Mouse (Mus musculus): ENCODE data around the gene Rxfp4.

Gene Rxfp4

DNA sequence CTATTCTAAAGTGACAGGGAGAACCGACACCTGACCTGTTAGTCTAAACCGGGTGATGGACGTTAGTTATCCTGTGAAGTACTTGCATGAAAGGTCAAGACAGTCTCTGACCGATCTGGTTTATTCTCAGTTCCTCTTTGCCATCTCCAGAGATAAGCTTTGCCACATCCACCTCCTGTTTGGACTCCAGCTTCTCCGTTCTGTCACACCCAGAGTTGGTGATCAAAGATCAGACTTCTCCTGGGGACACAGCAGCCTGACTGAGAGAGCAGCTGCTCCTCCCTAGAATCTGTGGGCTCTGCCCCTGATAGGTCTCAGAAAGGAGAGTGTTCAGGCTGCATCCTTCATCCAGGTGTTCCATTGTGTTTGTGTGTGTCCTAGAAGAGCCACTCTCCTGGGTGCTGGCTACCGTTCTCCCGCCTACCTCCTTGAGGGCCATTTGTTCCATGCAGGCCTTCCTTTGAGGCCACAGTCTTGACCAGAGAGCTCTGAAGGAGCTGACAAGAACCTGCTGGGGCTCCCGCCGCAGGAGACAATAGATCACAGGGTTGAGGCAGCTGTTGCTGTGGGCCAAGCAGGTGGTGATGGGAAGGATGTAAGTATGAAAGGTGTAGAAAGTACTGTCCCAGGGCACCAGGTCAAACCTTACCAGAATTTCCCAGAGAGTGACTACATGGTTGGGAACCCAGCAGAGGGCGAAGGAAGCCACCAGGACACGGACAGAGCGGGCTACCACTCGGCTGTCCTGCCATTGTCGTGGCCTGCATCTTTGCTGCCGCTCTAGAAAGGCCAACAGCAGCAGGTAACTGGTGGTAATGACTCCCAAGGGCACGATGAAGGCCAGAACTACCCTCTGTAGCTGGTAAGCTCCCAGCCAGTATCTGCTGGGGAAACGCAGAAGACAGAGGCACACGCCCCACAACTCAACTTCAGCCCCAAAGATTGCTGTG is 998 bp downstream of the Rxfp4 start:
- DNase-seq (ENCODE audit: extremely low read depth, insufficient read length, low spot score), result no peak

DNA sequence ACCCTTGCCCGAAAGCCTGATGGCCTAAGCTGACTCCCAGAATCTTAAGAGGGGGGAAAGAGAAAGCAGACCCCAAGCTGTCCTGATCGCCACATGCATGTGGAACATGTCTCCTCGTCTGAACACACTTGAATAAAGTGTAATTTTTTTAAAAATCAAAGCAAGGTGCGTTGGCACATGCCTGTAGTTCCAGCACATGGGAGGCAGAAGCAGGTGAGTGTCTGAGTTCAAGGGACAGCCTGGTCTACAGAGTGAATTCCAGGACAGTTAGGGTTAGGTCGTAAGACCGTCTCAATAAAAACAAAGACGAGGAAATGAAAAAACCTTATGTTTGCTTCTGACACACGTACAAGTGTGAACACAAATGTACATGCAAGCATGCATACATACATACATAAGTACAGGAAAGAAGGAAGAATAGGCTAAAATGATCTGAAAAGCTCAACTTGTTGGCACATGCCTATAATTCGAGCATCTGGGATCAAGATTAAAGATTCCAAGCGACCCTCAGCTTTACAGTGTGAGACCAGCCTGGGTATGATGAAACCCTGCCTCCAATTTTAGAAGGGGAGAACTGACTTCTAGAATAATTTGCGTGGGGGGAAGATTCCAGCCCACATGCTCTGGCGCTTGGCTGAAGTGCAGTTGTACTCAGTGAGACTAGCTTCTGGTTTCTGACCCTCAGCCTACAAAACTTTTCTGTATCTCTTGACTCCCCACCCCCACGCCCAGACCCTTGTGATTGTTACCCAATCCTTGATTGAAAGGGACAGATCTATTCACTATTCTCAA is 2.0 kb downstream of the Rxfp4 start:
- DNase-seq (ENCODE audit: extremely low read depth, insufficient read length, low spot score), result no peak

DNA sequence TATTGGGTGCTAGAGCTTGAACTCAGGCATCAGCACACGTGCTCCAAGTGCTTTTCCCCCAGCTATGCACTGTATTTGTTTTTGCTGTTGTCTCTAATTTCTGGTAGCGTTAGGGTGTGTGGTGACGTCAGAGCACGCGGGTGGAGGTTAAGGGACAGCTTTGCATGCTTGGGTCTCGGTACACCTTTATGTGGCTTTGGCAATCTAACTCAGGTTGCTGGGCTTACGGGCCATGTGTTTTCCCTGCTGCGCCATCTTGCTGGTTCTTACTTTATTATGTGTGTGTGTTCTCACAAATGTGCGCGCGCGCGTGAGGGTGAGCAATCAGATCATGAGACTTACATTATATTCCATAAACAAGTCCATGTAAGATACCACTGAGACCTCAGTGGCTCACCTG is 3.0 kb downstream of the Rxfp4 start:
- DNase-seq (ENCODE audit: extremely low read depth, insufficient read length, low spot score), result no peak

DNA sequence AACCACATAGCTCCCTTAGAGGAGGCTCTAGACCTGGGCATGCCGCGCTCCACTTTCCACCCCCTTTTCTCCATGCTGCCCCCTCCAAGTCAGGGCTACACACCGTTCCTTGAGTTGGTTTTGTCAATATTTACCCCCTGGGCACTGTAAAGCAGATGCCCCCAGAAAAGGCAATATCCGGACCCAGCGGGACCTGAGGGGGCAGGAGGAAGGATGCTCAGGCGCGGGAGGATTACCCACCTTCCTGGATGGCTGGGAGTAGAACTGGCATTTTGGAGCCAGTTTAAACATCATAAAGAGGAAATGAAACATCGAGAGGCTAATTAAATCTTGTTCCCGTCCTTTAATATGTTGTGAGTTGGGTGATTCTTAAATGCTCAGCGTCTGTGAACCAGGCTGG is 3.8 kb downstream of the Rxfp4 start:
- no peak for DNase-seq (ENCODE audit: extremely low read depth, insufficient read length, low spot score)

DNA sequence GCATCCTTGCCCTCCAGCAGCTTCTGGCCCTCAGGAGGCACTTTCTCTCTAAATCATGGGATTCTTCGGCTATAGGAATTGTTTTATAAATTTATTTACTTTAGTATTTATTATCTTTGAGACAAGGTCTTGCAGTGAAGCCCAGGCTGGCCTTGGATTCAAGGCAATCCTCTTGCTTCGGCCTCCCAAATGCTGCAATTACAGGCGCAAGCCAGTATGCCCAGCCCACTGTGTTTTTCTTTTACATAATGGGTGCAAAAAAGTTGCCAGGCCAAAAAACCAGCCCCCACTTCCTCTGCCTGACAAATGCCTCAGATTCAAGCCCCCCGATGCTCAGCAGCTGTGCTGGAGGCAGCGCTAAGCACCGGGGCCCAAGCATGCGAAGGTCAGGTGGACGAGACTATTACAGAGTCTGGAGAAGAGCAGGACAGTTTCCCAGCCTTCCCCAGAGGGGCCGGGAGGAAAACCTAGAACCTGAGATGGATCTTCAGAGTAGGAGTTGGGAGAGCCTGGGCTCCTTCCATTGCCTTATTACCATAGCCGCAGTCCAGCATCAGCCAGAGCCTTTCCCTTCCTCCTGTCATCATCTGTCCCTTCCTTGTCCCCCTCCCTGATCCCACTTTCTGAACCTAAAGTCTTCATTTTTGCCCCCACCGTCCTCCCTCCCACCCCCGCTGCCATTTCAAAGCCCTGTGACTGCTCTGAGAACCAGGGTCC is 4.3 kb downstream of the Rxfp4 start:
- DNase-seq (ENCODE audit: extremely low read depth, insufficient read length, low spot score), result no peak

DNA sequence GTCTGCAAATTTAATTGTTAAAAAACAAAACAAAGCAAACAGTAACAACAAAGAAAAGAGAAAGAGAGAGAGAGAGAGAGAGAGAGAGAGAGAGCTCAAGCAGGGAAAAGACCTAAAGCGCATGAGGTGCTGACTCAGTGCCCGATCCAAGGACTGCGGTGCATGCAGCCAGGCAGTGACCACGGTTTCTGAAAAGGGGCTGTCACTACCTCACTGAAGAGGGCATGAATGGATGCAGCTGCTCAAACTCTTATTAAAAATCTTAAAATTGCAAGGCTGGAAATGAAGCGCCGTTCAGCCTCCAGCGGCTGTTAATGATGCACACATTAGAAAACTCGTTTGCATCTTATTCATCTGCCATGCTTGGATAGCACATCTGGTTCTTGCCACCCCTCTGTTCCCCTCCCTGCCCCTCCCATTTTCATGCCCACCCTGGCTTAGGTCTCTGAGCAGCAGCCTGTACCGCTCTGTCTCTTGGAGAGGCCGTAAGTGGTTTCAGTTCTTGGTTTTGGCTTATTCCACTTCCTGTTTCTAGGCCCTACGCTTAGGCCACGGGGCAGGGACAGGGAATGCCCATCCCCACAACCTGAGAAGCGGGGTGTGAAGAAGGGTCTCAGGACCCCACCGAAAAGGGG is 5.0 kb downstream of the Rxfp4 start:
- no peak for DNase-seq (ENCODE audit: extremely low read depth, insufficient read length, low spot score)

DNA sequence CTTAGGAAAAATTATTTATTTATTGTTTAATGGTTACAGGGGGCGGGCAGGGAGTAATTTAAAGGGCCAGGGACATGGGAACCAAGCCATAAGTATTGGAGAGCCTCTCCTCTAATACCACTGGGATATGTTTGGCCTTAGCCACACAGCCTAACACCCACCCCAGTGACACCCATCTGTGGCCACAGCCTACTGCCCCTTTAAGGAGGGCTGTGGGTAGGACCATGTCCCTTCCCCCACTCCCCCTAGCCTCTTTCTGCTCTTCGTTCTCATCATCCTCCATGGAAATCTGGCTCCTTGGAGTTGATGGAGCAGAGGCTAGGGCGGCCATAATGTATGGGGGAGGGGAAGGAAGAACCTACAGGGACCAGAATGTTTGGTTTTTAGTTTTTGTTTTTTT is 5.9 kb downstream of the Rxfp4 start:
- no peak for DNase-seq (ENCODE audit: extremely low read depth, insufficient read length, low spot score)

DNA sequence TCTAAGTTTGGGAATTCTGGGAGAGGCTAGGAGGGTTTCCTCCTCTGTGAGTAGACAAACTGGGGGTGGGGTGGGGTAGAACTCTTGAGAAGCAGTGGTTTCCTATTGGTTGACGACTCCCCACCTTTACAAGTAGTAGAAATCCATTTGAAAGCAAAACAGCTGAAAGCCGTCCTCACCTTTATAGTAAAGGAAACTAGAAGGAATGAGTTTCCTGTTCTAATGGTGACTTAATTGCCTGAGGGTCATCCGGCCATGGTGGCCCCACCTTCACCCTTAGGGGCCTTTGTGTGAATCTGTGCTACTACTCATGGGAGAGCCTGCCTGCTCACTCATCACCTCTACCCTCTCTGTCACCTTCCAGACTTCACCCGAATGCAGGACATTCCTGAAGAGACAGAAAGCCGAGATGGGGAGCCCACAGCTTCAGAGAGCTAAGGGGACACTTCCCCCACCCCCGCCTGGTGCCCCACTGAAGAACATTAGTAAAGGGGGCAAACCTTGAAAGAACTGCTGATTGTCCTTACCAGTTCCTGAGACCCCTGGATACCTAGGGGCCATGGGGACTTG is 6.4 kb downstream of the Rxfp4 start:
- DNase-seq (ENCODE audit: extremely low read depth, insufficient read length, low spot score), result no peak

DNA sequence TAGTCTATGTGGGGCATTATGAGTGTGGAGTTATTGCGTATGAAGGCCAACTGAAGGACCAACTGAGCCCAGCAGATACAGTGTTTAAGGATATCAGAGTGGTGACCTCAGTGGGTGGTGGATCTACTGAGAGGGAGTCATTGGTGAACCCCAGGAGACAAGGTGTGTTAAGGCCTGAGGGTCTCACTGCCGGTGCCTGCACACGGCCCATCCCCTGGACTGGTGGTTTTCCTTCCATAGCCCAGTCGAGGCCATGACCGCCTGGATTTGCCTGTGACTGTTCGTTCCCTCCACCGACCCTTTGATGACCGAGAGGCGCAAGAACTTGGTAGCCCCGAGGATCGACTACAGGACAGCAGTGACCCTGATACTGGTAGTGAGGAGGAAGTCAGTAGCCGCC is 7.0 kb downstream of the Rxfp4 start:
- no peak for DNase-seq (ENCODE audit: extremely low read depth, insufficient read length, low spot score)

DNA sequence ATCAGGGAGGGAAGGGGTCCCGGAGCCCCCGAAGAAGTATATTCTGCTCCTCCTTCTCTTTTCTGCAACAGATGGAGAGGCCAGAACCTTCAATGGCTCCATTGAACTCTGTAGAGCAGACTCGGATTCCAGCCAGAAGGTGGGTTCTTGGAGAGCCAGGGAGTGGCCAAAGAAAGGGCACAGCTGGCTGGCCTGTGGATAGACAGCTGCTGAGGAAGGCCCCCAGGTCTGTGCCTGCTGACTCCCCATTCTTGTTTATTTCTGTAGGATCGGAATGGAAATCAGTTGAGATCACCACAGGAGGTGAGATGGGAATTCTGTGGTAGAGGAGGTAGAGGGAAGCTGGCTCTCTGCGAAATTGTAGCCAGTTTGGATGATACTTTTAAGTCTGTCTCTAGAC is 9.9 kb downstream of the Rxfp4 start:
- no peak for DNase-seq (ENCODE audit: extremely low read depth, insufficient read length, low spot score)

DNA sequence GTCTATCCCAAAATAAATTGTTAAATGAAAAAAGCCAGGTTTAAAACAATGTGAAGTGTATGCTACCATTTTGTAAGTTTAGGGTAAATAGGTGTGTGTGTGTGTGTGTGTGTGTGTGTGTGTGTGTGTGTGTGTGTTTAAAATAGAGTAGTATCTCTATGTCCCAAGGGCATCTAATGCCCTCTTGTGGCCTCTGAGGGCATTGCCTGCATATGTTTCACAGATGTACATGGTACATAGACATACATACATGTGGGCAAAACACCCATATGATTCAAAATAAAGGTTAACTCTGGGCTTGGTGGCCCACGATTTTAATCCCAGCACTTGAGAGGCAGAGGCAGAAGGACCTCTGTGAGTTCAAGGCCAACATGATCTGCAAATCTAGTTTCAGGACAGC is 12.3 kb downstream of the Rxfp4 start:
- no peak for DNase-seq (ENCODE audit: extremely low read depth, insufficient read length, low spot score)

DNA sequence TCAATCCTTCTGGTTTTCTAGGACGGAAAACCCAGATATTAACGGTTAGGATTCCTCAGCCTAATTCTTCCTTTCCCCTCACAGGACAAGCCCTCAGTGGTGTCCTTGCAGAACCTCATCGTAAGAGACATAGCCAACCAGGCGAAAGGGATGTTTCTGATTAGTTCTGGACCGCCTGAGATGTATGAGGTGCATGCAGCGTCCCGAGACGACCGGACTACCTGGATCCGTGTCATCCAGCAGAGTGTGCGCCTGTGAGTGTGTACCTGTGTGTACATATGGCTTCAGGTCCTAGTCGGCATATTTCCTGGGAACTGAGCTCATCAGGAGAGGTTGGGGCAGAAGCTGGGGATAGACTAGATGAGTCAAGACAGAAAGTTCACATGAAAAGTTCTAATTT is 13.7 kb downstream of the Rxfp4 start:
- DNase-seq (ENCODE audit: extremely low read depth, insufficient read length, low spot score), result no peak

DNA sequence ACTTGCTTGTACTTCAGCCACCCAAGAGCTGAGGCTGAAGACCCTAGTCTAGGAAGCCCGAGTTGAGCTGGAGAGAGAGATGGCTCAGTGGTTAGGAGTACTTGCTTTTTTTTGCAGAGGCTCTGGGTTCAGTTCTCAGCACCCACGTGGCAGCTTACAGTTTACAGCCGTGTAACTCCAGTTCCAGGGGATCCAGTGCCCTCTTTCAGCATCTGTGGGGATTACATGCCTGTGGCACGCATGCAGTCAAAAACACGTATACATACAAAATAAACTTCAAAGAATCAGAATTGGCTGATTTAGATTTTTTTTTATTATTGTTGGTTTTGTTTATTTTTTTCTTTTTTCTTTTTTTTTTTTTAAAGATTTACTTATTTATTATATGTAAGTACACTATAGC is 15.8 kb downstream of the Rxfp4 start:
- no peak for DNase-seq (ENCODE audit: extremely low read depth, insufficient read length, low spot score)

DNA sequence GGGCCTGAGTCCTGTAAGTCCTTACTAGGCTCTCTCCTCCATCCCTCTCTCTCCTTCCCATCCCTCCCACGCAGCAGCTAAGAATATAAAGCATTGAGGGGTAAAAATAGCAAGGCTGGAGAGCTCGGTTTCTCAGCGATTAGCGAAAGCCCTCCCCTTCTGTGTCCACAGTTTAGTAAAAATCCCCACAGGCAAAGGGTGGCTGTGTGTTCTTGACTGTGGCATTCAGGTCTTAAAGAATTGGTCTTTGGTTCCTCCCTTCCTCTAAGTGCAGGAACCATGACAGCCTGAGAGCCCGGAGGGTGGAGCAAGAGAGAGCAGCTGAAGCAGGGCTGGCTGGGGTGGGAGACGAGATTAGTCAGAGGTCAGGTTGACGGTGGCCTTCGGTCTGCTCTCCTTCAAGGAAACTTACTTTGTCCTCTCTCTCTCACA is 16.4 kb downstream of the Rxfp4 start:
- DNase-seq (ENCODE audit: extremely low read depth, insufficient read length, low spot score), result no peak

DNA sequence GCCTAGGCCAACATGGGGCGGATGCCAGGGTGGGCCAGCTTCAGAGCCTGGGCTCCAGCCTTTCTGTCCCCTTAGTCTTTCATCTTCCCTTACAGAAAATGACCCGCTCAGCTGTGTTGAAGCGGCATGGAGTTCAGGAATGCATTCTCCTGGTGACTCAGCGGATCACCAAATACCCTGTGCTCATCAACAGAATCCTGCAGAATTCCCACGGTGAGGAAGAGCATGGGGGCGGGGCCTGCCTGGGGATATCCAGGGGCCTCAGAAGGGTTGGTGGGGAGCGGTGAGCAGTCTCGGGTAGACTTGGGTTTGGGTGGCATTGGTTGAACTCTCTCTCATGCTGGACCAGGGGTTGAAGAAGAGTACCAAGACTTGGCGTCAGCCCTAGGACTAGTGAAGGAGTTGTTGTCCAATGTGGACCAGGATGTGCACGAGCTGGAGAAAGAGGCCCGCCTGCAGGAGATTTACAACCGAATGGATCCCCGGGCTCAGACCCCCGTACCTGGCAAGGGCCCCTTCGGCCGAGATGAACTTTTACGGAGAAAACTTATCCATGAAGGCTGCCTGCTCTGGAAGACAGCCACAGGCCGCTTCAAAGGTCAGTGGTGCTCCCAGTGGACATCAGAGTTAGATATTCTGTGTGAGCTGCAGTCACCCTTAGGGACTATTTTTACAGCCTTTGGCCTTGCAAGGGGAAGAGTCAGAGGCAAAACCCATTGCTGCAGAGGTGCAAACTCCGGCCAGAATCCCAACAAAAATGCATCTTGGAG is 17.3 kb downstream of the Rxfp4 start:
- no peak for DNase-seq (ENCODE audit: extremely low read depth, insufficient read length, low spot score)

DNA sequence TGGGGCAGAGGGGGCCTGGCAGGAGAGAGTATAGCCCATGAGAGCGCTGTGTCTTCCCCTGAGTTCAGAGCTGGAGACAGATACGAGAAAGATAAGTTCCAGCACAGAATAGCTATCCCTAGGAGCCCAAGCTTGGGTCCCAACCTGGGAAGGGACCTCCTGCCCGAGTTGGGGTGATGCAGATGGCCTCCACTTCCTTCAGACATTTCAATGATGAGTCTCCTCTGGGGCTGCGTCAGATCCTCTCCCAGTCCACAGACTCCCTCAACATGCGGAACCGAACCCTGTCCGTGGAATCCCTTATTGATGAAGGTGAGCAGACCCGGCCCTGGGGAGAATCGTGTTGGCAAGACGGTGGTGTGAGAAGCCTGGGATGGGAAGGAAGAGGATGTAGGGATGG is 19.9 kb downstream of the Rxfp4 start:
- DNase-seq (ENCODE audit: extremely low read depth, insufficient read length, low spot score), result no peak

DNA sequence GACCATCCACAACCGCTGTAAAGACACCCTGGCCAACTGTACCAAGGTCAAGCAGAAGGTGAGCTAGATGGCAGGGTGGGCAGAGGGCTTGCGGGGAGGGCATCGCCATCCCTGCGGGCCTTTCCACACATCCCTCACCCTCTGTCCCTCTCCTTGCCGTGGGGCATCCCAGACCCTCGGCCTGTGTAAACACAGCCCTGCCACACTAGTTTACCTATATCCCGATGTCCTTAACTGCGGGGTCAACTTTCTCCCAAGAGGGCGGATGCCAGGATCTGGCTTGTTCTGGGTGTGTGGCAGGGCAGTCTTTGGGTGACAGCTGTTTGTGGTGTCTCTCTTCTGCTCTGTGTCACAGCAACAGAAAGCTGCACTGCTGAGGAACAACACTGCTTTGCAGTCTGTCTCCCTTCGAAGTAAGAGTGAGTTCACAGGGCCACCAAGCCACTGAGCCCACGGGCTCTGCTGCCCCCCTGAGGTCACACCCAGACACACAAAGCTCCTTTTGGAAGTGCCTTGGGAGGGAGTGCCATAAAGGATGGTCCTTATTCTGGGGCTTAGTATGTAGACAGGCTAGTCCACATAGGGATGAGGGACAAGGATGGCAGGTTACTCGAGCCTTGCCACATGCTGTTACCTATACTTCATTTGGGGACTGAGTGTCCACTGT is 20.9 kb downstream of the Rxfp4 start:
- no peak for DNase-seq (ENCODE audit: extremely low read depth, insufficient read length, low spot score)

DNA sequence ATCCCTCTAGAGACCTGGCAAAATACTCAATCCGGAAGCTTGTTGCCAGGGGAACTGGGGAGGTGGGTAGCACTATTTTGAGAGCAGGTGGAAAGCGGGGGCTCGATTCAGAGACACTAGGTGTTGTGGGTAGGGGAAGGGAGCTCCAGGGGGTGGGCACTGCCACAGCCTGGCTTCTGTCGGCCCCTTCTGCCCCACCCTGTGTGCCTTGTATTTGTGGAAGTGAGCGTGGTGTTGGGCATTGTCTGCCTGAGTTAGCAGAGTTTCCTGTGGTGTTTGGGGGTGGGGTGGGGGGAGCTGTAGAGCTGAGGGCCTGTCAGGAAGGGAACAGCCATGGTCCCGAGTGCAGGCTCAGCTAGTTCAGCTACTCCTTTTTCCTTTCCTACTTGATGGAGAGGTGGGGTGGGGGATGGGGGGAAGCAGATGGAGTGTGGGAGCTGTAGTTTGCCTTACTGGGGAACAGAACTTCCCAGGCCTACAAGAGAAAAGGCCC is 22.0 kb downstream of the Rxfp4 start:
- DNase-seq (ENCODE audit: extremely low read depth, insufficient read length, low spot score), result no peak

DNA sequence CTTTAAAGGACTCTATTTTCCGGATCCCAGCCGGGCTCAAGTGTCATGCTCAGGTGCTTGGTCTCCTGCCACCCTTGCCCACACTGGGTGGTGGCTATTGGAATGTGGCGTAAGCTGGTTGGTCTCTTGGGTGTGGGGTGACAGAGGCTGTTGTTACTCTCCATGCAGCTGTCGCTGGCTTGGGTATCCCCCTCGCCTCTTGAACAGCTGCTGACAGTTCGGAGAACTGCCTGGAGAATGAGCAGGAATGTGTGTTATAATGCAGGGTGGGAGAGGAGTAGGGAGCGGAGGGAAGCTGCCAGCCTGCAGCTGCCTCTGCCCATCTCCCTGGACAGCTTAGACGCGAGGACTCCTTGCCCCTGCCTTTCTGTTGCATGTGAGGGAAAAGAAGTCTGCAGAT is 22.9 kb downstream of the Rxfp4 start:
- no peak for DNase-seq (ENCODE audit: extremely low read depth, insufficient read length, low spot score)

All from 3134 (cell line).